Mouse (Mus musculus): ENCODE results near the gene Gmfg. TPM values are rescaled to one million over a fixed set of nuclear protein-coding genes. Genes with fewer than 3 reads are reported as not detected.

Gmfg gene
- total RNA-seq, 4 experiments from 2014 or later, result 3.5 to 5.7 (median 4.8) TPM

DNA sequence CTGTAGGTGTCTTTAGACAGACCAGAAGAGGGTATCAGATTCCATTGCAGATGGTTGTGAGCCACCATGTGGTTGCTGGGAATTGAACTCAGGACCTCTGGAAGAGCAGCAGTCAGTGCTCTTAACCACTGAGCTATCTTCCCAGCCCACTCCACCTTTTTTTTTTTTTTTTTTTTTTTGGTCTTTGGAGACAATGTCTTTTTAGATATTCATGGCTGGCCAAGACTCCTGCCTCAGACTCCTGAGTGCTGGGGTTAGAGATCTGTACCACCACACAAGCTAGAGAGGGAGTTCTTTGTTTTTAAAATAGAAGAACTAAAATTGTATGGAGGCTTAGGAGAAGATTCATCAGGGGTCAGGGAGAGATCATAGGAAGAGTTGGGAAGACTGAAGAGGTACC lies 717 bp downstream of the Gmfg start:
- DNase-seq (ENCODE audit: low spot score), result no peak

DNA sequence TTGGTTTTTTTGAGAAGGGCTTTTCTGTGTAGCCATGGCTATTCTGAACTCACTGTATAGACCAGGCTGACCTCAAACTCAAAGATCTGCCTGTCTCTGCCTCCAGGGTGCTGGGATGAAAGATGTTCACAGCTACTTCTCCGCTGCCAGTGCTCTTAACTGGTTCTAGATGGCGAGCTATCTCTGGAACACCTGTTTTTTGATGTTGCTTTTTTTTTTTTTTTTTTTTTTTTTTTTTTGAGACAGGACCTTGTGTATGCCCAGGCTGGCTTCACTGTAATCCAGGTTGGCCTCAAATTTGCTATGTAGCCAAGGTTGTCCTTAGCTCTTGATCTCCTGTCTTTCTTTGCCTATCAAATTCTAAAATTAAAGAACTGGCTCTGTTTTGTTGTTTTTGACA lies 1.5 kb downstream of the Gmfg start:
- DNase-seq (ENCODE audit: low spot score), result no peak

DNA sequence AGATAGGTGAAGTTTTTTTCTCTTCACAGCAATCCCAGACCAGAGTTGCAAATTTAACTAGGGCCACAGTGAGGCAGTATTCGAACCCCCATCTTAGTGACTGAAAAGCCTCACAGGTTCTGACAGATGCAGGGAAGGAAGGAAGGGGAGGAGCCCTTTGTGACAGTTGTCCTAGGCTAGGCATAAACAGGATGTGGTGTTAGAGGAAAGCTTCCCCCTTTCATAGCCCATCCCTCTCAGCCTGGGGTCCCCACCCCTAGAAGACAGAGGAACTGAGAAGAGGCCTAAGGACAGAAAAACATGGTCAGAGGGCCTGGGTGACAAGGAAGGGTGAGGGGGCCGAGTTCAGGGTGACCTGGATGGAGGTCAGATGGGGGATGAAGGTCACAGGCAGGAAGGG lies 3.5 kb downstream of the Gmfg start:
- DNase-seq (ENCODE audit: low spot score), result peak; percentile 42

DNA sequence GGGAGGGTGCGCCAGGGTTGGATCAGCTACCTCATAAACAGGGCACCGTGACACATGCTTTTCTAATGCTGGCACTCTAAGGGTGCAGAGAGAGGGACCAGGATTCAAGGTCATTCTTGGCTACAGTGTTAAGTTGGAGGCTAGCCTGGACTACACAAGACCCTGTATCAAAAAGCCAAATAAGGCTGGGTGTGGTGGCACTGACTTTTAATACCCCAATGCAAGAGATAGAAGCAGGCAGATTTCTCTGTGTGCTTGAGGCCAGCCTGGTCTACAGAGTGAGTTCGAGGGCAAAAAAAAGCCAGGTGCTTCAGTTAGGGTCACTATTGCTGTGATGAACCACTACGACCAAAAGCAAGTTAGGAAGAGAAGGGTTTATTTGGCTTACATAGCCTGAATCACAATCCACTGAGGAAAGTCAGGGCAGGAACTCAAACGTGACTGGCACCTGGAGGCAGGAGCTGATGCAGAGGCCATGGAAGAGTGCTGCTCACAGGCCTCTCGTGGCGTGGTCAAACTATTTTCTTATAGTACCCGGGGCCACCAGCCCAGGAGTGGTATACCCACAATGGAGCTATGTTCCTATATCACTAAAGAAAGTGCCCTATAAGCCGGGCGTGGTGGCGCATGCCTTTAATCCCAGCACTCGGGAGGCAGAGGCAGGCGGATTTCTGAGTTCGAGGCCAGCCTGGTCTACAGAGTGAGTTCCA lies 4.7 kb downstream of the Gmfg start:
- DNase-seq (ENCODE audit: low spot score), result no peak

DNA sequence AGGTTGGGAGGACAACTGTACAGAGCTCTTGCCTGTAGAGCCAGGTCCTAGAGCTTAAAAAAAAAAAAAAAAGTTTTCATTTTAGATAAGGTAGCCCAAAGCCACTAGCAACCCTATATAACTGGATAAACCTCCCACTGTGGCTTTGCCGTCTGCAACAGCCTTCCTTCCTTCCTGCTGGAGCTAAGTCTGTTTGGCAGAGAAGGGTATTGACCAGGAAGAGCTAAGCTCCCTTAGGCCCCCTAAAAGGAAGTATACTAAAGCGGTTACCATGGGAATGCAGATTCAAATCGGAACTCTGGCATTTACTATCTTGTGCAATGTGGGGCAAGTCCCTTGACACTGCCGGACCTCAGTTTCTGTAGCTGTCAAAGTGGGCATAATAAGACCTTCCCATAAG lies 5.4 kb downstream of the Gmfg start:
- DNase-seq (ENCODE audit: low spot score), result no peak

DNA sequence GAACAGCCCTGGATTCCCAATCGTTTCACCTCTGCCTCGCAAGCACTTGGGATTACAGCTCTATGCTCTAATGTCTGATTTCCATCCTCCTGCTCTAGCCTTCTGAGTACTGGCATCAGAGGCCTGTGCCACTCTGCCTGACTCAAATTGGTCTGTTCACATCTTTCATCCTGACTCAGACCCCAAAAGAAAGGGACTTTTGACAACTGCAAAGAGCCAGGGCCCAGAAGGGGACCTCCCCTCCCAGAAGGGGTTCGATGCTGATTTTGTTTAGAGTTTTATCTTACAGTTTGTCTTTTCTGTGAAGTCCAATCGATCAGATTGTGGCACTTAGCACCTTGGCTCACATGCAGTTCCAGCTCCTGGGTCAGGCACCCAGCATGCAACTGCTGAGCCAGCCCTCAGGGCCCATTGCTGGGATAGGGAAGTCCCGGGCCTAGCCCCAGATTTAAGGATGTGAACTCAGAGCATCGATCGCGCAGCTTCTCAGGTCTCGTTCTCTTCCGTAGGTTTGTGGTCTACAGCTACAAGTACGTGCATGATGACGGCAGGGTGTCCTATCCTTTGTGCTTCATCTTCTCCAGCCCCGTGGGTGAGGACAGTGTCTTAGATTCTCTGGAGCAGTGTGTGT lies 7.2 kb downstream of the Gmfg start:
- no peak for DNase-seq (ENCODE audit: low spot score)

DNA sequence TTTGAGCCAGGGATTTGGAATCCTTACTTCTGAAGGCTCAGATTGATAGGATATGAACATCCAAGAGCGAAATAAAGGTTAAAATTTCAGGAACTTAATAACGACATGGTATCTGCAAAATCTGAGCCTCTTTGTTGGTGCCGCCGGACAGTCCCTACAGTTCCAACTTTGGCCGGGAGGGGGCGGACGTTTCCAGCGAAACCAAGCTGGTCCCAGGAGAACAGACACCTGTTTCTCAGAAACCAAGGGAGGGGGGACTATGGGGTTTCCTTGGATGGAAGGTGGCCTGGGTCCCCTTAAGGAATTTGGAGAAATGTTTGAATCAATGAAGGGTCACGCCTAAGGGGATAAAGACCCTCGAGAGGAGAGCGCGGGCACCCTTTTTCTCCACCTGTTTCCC lies 9.2 kb downstream of the Gmfg start:
- peak; percentile 81 for DNase-seq (ENCODE audit: low spot score)

DNA sequence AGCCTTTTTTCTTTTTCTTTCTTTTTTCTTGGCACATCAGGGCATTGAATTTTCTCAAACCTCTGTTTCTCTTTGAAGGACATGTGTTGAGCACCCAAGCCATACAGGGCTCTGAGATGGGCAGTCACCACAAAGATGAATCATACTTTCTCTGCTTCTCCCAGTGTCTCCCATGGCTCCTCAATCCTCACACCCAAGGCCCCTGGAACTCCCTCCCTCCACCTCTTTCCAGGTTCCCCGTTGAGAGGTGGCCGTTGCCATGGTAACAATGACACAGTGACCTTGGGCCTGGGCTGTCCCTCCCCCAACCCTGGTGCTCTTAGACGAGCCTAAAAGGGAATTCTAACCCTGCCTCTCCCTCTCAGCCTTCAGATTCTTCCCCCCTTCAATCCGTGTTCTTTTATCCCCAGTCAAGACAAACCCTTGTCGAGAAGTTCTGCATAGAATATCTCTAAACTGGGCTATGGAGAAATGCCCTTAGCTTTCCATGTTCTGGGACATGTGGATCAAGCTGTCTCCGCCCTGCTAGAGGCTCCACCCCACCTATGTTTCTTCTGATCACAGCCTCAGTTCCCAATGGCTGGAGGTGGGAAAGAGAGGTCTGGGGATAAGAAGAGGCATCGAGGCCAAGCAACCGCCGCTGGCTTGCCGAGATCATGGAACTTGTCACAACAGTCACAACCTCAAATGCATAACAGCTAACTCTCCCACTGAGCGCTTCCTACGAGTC lies 10.0 kb downstream of the Gmfg start:
- DNase-seq (ENCODE audit: low spot score), result no peak

DNA sequence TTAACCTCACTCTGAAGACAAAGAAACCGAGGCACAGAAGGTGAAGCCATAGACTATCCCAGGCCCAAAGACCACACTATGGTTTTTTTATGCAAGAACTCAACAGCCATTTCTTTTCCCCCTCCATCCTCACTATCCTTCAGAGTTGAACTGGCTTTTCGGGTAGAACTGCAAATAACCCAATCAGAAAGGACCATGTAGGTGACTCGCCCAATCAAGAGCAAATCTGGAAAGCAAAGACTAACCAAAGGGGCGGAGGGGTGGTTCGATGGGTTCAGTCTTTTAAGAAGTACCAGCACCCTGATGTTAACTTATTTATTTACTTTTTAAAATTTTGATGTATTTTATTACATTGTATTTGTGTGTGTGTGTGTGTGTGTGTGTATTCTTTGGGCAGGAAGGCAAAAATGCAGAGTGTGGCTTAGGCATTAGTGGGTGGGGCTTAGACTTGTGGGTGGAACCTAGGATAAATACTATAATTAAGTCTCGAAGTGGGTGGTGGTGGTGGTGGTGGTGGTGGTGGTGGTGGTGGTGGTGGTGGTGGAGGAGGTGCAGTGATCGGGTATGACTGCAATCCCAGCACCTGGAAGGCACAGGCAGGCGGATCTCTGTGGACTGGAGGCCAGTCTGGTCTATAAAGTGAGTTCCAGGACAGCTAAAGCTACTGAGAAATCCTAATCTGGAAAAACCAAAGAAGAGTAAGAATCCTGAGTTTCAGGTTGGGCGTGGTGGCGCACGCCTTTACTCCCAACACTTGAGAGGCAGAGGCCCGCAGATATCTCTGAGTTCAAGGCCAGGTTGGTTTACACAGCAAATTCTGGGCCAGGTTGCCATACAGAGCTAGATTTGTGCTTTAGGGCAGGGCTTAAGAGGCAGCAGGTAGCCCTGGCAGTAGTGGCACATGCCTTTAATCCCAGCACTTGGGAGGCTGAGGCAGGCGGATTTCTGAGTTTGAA lies 10.9 kb downstream of the Gmfg start:
- DNase-seq (ENCODE audit: low spot score), result no peak

DNA sequence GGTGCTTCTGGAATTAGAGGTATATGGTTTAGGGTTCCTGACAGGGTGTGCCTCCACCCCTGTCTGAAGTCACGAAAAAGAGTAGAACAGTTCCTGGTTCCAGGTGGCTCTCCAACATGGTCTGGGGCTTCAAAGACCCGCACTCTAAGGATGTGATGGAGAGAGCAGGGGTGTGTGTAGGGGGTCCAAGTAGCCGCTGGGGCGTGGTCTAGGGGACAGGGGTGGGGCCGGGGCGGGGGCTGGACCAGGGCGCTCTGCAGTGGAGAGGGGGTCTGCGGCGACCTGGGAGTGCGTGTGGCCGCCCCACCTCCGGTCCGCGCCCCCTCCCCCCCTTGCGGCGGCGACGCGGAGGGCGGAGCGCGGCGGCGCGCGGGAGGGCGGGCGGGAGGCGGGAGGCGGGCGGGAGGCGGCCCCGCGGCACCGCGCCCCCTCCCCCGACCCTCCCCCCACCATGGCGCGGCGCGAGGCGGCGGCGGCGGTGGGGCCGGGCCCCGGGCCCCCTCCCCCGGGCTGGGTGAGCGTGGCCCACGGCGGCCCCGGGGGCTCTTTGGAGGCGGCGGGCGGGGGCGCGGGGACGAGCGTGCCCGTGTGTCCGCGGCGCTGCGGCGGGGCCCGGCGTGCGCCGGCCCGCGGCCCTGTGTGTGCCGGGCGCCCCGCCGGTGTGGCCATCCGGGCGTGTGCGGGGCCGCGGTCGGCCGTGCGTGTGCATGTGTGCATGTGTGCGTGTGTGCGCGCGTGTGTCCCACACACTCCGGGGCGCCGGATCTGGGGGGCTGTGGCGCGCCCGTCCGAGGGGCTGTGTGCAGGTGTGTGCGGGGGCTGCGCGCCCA lies 14.5 kb downstream of the Gmfg start, which contains the start of gene Lrfn1:
TSS of gene Lrfn1 (plus strand) at position 450 of the 830 bp plus-strand sequence.
- DNase-seq (ENCODE audit: low spot score), result no peak

DNA sequence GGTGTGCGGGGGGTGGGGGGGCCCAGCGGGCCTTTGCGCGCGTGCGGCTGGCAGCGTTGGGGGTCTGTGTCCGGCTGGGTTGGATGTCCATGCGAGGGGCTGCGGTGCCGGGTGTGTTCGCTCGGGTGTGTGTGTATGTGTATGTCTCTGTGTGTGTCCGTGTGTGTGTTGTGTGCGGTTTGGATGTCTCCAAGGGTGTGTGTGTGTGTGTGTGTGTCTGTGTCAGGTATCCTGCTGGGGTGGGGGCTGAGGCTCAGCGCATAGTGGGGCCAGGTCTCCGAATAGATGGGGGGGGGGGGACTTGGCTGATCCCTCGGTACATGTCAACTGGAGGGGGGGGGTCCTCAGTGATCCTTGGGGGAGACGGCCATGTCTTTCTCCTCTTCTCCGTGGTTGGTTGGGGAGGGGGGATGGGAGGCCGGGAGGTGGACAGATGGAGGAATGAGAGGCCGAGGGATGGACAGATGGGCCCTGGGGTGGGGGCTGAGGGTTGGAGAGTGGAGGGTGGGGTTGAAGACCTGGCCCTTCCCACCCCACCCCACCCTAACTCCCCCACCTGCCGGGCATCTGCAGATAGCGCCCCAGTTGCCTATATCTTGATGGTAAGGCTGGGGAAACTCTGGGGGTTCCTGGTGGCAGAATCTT lies 15.2 kb downstream of the Gmfg start:
- no peak for DNase-seq (ENCODE audit: low spot score)

DNA sequence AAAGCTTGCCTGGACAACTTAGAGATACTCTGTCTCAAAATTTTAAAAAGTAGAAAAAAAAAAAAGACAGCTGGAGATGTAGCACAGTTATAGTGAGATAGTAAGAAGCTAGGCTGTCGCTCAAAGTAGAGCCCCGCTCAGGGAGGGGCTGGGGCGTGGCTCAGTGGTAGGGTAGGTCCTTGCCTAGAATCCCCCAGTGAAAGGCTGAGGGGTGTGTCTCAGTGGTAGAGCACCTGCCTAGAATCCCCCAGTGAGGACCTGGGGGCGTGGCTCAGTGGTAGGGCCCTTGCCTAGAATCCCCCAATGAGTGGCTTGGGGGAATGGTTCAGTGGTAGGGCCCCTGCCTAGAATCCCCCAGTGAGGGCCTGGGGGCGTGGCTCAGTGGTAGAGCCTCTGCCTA lies 23.1 kb downstream of the Gmfg start:
- no peak for DNase-seq (ENCODE audit: low spot score)

DNA sequence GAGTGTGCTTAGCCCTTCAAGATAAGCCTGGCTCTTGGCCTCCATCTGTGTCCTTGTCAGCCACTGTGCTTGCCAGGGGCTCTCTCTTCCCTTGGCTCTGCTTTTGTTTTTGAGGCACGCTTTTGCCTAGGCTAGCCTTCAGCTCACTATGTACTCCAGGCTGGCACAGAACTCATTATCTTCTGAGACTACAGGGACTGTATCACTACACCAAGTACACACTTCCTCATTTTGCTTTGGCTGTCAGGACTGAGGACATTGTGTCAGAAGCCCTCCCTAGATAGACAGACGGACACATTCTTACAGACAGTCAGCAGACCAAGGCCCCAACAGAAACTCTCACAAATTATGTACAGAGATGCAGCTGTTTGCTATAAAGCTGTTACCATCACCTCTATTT lies 25.5 kb downstream of the Gmfg start:
- DNase-seq (ENCODE audit: low spot score), result no peak

DNA sequence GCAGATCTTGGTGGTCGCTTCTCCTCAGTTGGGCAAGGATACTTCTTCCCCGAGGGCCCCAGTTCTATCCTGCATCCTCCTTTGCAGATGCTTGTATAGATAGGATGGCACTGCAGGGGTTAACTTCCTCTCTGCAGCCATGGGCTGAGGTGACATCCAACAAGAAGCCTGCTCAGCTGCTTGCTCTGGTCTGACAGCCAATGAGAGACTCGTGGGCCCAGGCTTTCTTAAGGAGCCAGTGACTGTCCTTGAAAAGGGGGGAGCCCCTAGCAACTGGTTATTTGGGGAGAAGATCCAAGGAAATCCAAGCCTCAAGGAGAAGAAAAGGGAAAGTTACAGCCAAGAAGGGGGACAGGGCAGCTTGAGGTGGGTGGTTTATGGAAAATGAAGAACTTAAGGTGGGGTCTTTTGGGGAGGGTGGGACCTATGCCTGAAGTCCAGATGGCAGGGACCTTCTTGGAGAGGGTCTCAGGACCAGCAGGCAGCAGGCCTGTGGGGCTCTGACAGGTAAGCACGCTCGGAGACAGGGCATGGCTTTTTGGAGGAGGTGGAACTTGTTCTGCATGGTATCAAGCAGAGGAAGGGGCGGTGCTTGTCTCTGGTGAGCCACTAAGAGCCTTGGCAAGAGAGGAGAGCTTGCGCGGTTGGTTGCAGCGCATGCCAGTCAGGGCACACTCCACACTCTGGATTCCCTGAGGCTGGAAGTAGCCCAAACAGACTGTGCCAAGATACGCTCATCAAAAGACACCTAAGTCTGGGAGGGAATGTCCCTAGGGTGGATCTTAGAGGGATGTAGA lies 27.4 kb downstream of the Gmfg start:
- DNase-seq (ENCODE audit: low spot score), result no peak

DNA sequence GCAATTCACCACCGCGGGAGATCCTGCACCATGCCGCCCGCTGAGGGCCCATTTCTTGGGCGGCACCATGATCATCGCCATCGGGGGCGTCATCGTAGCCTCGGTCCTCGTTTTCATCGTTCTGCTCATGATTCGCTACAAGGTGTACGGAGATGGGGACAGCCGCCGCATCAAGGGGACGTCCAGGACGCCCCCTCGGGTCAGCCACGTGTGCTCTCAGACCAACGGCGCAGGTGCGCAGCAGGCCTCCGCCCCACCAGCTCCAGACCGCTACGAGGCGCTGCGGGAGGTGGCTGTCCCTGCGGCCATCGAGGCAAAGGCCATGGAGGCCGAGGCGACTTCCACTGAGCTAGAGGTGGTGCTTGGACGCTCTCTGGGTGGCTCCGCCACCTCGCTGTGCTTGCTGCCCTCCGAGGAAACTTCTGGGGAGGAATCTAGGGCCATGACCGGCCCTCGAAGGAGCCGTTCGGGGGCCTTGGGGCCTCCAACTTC lies 29.5 kb downstream of the Gmfg start:
- no peak for DNase-seq (ENCODE audit: low spot score)

DNA sequence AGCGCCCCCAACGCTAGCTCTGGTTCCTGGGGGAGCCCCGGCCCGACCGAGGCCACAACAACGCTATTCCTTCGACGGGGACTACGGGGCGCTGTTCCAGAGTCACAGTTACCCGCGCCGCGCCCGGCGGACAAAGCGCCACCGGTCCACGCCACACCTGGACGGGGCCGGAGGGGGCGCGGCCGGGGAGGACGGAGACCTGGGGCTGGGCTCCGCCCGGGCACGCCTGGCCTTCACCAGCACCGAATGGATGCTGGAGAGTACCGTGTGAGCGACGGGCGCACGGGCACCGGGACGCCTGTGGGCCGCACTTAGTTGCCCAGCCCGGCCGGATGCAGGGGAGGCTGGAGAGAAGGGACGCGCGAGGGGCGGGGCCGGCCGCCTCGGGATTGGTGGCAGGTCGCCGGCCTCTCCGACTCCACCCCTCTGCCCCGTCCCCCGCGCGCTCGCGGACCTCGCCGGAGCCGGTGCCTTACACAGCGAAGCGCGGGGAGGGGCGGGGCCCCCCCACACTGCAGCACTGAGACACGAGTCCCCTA lies 30.0 kb downstream of the Gmfg start:
- no peak for DNase-seq (ENCODE audit: low spot score)

DNA sequence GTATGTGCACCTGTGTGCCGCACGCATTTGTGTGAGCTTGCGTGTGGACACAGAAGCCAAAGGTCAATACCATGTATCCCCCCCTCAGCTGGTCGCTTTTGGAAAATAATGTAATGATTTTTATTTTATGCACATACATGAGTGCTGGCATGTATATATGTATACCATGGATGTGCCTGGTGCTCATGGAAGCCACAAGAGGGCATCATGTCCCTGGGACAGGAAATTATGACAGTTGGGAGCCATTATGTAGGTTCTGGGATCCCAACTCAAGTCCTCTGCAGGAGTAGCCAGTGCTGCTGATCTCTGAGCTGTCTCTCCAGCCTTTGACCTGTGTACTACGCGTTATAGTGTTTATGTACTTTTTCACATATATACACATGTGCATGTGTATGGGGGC lies 38.9 kb downstream of the Gmfg start:
- DNase-seq (ENCODE audit: low spot score), result no peak

DNA sequence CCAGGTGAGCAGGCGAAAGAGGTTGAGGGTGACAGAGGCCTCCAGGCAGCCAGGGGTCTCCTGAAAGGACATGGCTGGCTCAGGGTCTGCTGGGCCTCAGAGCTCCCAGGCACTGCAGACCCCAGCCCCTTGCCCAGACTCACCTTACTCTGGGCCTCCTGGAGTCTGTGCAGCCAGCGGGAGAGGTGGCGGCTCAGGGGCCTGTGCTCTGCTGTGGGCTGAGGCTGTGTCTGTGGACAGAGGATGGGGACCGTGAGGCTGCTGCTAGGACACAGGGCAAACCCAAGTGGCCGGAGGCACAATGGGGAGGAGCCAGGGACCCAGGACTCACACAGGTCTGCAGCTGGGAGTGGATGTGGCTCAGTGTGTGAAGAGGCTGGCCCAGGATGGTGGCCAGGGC lies 40.1 kb downstream of the Gmfg start:
- no peak for DNase-seq (ENCODE audit: low spot score)

DNA sequence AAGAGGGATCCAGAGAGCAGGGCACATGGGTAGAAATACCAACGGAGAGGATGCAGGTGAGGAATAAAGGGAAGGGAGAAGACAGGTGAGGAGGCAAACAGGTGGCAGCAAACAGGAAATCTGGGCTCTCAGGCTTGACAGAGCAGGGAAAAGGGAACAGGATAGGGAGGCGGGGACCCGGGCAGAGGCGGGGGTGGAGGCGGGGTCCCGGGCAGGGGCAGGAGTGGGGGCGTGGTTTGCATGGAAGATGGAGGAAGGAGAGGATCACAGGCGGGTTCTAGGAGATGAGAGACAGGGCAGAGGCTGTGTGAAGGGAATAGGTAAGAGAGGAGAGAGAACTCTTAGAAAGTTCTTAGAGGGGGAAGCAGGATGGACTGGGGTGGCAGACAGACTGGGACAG lies 41.6 kb downstream of the Gmfg start:
- no peak for DNase-seq (ENCODE audit: low spot score)

Data from heart, adult 8-10 months (tissue).